Mouse (Mus musculus) liver, embryonic 14.5 days (tissue): ENCODE data around the gene Apex1.
A peak's percentile ranks its signal among the peaks of the same experiment; 100 is the strongest.
"Not testable (repeated sequence)": the region's sequence is repeated elsewhere in the genome, so short reads cannot be mapped to it uniquely, and the experiment has no call there.

Experiments
- CTCF ChIP-seq: IDR thresholded peaks from 2 replicates; pipeline ENCODE4 v1.5.1; 2016; ENCODE audit warnings: antibody characterized with exemption, low read depth, control low read depth
- EP300 ChIP-seq: IDR thresholded peaks from 2 replicates; pipeline ENCODE4 v1.6.1; 2016; ENCODE audit warnings: antibody characterized with exemption, low read depth

DNA sequence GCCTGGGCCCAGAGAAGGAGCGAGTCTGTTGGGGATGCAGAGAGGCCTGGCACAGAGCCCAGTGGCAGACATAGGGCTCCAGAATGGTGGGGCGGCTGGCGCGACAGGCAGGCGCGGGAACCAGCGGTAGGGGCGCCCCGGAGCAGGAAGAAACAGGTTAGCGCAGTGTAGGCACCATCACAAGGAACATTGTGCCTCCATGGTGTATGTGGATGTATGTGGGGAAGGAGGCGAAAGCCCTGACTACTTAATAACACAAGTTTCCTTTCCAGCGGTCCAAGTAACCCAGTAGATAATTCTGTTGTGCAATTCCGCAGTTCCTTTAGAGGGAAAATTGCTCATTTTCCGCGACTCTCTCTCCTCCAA is 19.9 kb downstream of the Apex1 start:
- TF ChIP-seq CTCF: peak; percentile 62
- not testable (repeated sequence) for TF ChIP-seq EP300
